Mouse (Mus musculus): Measurements from ENCODE around the gene Tbx15. TPM values are rescaled to one million over a fixed set of nuclear protein-coding genes. Genes with fewer than 3 reads are reported as not detected.

Gene Tbx15
- polyA plus RNA-seq, 1 experiment, result not detected

- no peak for TF ChIP-seq GATA1 (IDR thresholded peaks at IDR 0.05; ENCODE audit: low read length)
Observed at GRCm38 (mm10) chr3:99255411-99256365, 15.5 kb downstream of the Tbx15 start.

- TF ChIP-seq GATA1 (IDR thresholded peaks at IDR 0.05; ENCODE audit: low read length), result no peak
Observed at GRCm38 (mm10) chr3:99256366-99256750, 16.2 kb downstream of the Tbx15 start.

- no peak for TF ChIP-seq GATA1 (IDR thresholded peaks at IDR 0.05; ENCODE audit: low read length)
Observed at GRCm38 (mm10) chr3:99256766-99257165, 16.6 kb downstream of the Tbx15 start.

GRCm38 (mm10) chr3:99257586-99258577, 17.7 kb downstream of the Tbx15 start:
- no peak for TF ChIP-seq GATA1 (IDR thresholded peaks at IDR 0.05; ENCODE audit: low read length)

- no peak for TF ChIP-seq GATA1 (IDR thresholded peaks at IDR 0.05; ENCODE audit: low read length)
Observed at GRCm38 (mm10) chr3:99259741-99260270, 19.6 kb downstream of the Tbx15 start.

- TF ChIP-seq GATA1 (IDR thresholded peaks at IDR 0.05; ENCODE audit: low read length), result no peak
Observed at GRCm38 (mm10) chr3:99260395-99260794, 20.2 kb downstream of the Tbx15 start.

GRCm38 (mm10) chr3:99261371-99261791, 21.2 kb downstream of the Tbx15 start:
- TF ChIP-seq GATA1 (IDR thresholded peaks at IDR 0.05; ENCODE audit: low read length), result no peak

- no peak for TF ChIP-seq GATA1 (IDR thresholded peaks at IDR 0.05; ENCODE audit: low read length)
Observed at GRCm38 (mm10) chr3:99261986-99262385, 21.8 kb downstream of the Tbx15 start.

- no peak for TF ChIP-seq GATA1 (IDR thresholded peaks at IDR 0.05; ENCODE audit: low read length)
Observed at GRCm38 (mm10) chr3:99263471-99263903, 23.3 kb downstream of the Tbx15 start.

GRCm38 (mm10) chr3:99264695-99265094, 24.5 kb downstream of the Tbx15 start:
- no peak for TF ChIP-seq GATA1 (IDR thresholded peaks at IDR 0.05; ENCODE audit: low read length)

GRCm38 (mm10) chr3:99266752-99267303, 26.6 kb downstream of the Tbx15 start:
- no peak for TF ChIP-seq GATA1 (IDR thresholded peaks at IDR 0.05; ENCODE audit: low read length)

GRCm38 (mm10) chr3:99277973-99278580, 37.9 kb downstream of the Tbx15 start:
- TF ChIP-seq GATA1 (IDR thresholded peaks at IDR 0.05; ENCODE audit: low read length), result no peak

- TF ChIP-seq GATA1 (IDR thresholded peaks at IDR 0.05; ENCODE audit: low read length), result no peak
Observed at GRCm38 (mm10) chr3:99279718-99280117, 39.5 kb downstream of the Tbx15 start.

GRCm38 (mm10) chr3:99281453-99281852, 41.3 kb downstream of the Tbx15 start:
- no peak for TF ChIP-seq GATA1 (IDR thresholded peaks at IDR 0.05; ENCODE audit: low read length)

GRCm38 (mm10) chr3:99288302-99288701, 48.1 kb downstream of the Tbx15 start:
- TF ChIP-seq GATA1 (IDR thresholded peaks at IDR 0.05; ENCODE audit: low read length), result no peak

All from G1E-ER4 (cell line).